Mouse (Mus musculus) E14TG2a.4 (cell line): ENCODE measurements at regions not wholly inside any gene's neighbourhood (a gene's known extent, or its start where the extent isn't known, plus 50 kb on each side); places are given as distances from the start of the nearest gene placed in this dataset.

Experiments
- CTCF ChIP-seq: conservative IDR thresholded peaks from 2 replicates; pipeline ENCODE4 v1.5.1; 2014; ENCODE audit warnings: low read length
- POU5F1 ChIP-seq: IDR thresholded peaks from 2 replicates; pipeline ENCODE4 v1.6.1; 2014; ENCODE audit warnings: low read length, borderline replicate concordance

DNA sequence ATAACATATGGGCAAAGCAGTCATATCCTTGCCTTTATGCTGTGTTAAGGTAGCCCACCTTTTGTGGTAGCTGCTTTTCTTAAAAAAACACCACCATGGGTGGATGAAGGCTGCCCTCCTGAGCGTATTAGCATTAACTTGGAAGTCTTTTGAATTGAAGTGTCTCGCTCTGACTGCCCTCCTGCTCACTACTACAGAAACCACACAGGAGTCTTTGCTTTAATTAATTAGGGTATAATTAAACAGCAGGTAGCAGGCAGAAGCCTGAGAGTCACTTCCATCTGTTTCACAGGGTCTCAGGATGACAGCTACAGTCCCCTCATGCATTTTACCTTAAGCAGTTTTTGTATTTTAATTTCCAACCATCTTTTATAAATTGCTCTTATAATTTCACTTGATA lies 240.2 kb upstream of the Tacr3 start:
- TF ChIP-seq CTCF (no peak), POU5F1 (no peak)
